Mouse (Mus musculus) B cell, adult 2 months (primary cell): ENCODE results near the gene Ms4a6d.
A peak's percentile ranks its signal among the peaks of the same experiment; 100 is the strongest.

Experiments used
- DNase-seq, 2 experiments: peaks; one replicate each; pipeline ENCODE4 v3.0.0; 2022

The Ms4a6d gene

DNA sequence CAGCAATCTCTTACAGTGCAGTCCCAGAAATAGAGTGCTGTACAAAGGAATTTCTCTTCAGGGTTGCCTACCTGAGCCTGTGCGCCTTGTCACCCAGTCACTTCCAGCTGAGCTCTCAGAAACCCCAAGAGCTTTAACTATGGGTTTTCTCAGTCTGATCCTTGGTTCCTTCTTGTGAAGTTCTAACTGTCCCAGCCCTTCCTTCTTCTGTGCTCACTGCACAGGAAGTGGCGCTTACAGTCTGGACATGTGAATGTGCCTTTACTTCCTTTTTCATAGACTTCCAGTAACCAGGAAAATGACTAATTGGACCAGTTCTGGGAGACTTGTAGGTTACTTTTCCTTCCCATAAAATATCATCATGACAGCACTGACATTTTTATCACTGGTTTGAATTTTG is at the start of gene Ms4a6d:
Ms4a6d (minus strand) TSS at position 247 of the 400 bp plus-strand sequence.
- no peak for DNase-seq

DNA sequence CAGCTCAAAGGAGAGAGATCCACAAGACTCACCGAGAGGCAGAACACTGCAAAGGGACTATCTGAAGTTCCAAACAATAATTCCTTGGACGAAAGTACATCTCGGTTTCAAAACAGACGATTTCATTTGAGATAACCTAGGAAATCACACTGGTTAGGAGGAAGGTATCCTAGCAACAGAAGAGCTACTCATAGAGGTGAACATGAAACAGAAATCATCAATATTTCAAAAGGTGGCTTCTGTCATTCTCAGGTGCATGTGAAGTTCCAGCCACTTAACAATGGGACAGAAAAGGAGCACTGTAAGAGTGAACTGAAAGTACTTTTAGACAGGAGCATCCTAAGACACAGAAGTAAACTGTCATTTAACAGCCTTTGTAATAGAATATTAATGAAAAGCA is 44.9 kb upstream of the Ms4a6d start:
- no peak for DNase-seq

DNA sequence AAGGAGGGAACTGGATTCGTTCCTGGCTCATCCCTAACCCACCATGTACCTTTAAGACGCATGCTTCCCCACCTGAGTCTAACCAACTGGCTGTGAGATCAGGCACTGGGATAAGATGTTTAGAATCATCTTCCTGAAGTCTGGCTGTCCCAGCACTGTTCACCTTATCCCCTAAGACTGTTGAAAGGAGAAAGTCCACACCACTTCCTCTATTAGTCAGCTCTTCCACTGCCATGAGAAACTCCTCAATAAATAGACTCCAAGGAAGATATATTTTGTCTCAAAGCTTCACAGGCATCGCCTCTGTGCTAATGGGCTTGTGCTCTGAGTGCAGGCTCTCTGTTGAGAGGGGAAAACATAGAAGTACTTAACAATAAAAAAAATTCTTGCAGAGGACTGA is 41.5 kb upstream of the Ms4a6d start:
- DNase-seq, result no peak

DNA sequence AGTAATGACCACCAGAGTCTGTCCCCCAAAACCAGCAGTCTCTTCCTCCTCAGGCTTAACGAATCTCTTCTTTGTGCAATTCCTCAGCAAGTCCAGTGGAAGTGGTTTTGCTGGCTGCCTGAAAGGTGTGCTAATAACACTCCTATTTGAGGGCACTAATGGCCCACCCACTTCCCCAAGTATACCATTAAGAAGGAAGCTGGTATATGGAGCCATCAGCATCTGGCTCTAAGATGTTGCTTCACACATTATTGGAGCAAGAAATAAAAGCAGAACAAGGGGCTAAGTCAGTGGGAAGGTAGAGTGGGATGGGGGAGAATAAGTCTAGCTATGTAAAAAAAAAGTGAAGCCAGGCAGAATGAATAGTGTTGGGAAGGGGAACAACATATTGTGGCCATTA is 36.1 kb upstream of the Ms4a6d start, which contains the start of gene Ms4a3:
Ms4a3 (minus strand) TSS at position 120 of the 400 bp plus-strand sequence.
- no peak for DNase-seq

DNA sequence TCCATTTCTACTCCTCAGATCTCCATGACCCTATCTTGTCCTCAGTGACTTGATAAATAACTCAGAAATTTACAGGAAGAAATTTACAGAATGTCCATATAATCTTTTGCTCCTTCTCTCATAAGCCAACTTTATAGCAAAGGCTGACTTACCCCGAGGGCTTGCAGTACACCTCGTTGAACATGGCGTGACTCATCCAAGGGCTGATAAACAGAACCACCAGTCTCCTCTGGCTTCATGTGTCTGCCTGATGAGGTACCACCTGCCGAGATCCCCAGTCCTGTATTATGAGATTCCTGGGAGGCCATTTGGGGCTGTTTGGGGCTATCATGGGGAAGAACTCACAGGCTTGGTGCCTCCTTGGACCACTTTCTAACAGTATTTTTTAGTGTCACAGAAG is 34.4 kb upstream of the Ms4a6d start:
- no peak for DNase-seq

DNA sequence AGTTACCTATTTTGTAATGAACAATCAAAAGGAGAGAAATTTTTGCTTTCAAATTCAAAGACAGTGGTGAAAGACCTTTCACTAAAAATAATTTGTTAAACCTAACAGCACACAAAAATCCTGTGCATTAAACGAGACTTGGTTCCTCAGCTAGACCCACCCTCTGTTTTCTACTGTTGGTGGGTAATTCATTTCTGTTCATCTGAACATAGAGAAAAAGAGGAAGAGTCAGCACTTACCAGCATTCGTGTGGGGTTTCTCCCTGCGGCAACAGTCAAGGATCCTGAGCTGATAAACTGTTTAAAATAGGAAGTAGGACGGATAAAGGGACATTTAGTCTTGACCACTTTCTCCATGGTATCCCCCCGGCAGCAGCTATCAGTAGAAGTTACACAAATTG is 30.9 kb upstream of the Ms4a6d start:
- DNase-seq, result no peak

DNA sequence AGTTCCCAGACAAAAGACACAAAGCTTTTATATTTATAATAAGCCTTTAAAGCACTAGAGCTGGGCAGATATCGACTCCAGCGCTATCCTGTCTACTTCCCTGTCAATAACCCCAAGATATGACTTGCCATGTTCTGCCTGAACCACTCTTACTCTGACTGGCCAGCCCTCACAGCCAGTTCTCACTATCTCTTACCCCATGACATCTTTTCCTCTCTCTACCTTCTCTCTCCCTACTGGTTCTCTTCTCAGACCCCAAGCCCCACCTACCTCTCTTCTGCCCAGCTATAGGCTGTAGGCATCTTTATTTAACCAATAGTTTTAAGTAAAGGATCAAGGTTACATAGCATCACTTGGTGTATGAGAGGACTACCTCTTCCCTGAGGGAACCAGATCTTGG is 29.7 kb upstream of the Ms4a6d start:
- DNase-seq, result no peak

DNA sequence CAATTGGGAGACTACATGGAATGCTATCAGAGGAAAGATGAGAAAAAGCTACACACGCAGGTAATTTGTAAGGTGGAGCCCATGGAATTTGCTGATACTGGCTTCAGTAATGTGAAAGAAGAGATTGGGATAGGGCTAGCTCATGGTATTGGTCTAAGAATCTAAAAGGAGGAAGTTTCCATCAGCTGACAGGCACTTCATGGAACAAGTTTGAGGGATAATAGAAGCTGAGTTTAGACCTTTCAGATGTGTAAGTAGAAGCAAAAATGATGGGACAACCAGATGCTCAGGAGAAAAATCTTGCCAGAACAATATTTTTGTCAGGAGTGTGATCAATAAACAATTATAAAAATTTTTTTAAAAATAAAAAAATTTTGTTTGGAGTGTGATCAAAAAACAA is 29.1 kb upstream of the Ms4a6d start:
- DNase-seq, result no peak

DNA sequence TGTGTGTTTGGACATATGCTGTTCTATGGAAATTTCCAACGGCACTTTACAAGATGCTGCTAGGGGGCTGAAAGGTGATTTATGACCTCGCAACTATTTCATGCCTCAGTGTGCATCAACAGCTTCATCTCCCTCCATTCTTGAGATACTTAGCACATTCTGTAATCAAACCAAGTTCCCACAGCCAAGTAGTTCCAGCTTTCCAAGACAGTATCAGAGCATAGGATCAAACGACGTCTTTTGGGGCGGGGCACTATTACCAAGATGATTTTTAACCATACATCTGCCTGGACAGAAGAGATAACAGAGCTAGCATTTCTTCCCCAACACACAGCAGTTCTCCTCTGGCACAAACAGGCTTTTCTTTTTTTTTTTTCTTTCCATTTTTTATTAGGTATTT is 20.6 kb upstream of the Ms4a6d start:
- no peak for DNase-seq

DNA sequence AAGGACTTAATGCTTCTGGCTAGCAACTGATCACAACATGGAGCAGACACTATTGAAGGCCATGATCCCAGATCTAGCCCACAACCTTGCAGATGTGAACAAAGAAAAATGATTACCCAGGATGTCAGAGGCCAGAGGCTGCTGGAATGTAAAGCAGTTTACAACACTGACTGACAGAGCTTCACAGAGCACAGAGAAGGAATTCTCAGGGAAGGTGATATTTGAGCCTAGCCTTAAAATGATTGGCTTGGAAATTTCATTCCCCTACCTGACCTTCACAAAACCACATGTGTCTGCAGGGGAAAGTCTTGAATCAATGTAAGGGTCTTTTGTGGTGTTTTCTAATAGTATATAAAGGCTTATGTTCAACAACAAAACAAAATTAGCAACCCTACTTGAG is 20.2 kb upstream of the Ms4a6d start:
- no peak for DNase-seq

DNA sequence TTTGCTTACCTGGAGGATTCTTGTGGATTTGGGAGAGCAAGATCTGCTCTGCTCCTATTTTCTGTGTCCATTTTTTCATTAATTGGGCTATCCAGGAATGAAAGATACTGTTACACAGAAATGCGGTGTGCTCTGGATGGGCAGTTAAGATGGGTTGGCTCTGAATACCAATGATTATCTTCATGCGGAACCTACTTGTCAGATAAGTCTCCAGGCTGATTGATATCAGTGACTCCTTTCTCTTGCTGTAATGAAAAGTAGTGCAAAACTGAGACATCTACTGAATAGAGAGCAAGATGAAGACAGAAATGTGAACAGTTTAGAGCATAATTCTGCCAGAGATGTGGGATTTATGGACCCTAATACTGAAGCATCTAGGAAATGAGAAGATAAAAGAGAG is 18.9 kb upstream of the Ms4a6d start, which contains the start of gene Ms4a2:
Ms4a2 (minus strand) TSS at position 169 of the 400 bp plus-strand sequence.
- no peak for DNase-seq

DNA sequence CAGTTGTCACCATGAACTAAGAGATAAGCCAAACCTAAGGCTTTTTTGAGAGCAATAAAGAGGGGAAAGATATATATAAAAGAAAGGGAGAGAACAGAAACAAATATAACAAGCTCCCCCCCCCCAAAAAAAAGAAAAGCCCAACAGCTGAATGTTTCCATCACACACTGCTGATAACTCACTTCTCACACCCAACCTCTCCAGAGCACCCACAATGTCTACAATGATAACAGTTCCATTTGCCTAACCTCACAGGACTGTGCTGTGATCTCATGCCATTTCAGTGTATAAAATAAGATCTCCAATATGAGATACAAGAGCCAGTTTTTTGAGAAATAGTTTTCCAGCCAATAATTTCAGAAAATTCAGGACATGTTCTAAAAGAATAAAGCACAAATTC is 13.3 kb upstream of the Ms4a6d start:
- no peak for DNase-seq

DNA sequence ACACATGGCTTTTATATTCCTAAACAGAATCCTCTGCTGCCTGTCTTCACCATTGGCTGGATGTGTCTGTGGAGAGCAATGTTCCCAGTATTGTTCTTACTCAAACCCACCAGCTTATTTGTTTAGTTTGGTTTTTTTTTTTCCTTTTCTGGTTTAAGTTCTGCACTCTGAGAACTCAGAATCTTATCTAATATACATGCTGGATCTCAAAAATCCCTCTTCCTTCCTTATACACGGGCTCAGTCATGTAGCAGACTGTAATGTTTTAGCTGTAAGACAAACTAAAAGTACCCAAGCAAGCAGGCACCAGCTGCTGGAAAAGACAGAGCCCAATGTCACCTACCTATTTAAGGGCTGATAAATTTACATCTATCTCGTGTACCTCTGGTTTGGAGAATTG is 10.2 kb upstream of the Ms4a6d start:
- DNase-seq, result no peak

DNA sequence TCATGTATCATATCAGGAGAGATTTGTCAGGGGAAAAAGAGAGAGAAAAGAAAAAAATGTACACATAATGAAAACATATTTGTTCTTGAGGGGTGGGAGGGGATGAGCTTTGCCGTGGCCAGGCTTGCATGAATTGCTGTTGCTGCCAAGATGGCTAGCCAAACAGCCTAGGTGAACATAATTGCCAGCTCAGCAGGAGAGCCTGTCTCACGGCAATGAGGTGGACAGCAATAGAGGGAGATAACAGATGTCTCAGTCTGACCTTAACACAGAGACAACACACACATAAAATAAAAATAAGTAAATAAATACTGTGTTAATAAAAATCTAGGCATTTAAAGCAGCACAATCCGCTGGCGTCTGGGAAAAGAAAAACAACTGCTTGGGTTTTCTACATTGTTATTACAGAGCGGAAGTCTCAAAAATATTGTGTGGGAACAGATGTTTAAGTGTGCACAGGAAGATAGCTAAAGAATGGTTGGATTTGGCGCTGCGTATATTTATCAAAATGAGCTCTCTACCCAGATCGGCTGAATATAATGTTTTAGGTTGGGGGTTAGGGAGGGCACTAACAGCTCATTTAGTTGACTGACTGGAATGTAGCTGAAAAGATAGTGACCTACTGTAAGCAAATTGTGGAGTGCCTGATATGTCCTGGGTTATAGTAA is 9.3 kb upstream of the Ms4a6d start:
- DNase-seq, result no peak

DNA sequence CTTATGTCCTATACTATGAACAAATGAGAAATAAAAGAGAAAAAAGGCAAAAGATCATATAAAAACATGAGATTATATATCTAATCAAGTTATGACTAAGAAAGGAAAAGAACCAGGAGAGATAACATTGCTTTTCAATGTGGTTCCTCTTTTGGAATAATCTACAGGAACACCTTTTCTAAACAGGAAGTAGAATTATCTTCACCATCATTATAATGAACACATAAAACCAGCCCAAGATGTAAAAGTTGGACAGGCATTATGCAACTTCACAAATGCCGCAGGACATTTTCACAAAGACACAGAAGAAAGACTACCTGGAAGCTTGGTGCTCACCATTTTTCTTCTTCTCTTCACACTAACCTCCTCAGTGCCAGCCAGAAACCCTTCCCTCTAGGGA is 8.4 kb upstream of the Ms4a6d start:
- DNase-seq, result no peak

DNA sequence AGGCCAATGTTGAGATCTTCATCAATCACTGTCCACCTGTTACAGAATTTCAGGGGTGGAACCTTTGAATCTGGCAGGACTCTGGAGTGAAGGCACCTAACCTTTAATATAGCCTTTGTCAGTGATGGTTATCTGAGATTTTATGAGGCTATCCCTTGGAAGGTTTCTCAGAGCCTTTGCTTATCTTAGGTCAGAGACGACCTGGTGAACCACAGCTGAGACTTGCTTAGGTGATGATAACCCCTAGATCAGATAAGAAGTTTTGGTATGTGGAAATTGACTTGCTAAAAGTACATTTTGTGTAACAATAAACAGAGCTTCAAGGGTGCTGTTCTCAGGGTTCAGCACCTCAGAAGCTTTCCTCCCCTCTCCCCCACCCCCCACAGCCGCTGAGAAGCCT is 7.6 kb upstream of the Ms4a6d start:
- no peak for DNase-seq

DNA sequence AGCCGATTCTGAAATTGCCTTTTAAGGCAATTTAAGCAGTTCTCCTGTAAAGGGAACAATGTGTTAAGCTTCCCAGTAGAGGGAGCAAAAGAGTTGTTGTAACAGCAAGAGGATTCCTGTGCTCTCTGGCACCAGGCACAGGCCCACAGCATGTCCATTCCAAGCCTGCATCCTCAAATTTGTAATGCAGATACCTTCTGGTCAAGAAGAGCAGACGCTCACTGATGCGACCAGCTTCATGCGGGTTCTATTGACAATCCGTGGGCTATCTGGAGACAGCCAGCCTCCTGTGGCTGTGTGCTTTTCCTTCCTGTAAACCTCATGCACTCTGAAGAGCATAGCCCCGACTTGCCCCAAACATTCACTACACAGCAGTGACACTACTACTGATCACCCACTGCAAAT is 6.9 kb upstream of the Ms4a6d start:
- peak; percentile 37 to 44 for DNase-seq

DNA sequence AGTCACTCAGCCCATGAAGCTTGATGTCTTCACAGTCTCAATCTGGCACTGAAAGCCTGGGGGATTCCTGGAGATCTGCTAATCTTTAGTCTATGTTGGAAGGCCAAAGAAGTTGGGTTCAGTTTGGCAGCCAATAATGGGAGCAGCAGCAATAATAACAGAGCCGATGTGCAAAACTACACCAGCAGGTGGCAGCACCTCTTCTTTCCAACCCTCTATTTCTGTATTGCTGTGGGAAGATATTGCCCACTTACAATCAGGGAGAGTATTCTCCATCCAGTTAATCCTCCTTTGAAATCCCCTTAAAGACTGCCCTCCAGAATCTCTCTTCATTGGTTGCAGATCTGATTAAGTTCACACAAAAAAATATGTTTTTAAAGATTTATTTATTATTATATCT is 3.5 kb upstream of the Ms4a6d start:
- DNase-seq, result peak; percentile 73

DNA sequence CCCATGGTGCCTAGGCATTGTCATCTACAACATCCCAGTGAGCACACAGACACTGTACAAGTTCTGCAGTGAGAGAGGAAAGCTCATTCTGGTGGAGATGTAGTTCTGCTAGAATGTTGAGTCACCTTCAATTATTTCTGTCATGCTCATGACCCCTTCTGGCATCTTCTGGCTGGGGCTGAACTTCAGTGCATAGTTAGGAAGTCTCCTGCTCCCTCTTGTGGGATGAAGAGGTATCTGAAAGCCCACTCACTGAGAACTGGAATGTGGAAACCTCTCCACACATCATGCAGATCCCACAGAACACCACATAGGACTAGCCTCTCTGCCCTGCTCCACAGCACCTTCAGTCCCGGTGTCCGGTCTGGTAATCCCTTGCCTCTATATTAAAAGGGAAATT is 2.6 kb downstream of the Ms4a6d start:
- DNase-seq, result peak; percentile 62 to 63

DNA sequence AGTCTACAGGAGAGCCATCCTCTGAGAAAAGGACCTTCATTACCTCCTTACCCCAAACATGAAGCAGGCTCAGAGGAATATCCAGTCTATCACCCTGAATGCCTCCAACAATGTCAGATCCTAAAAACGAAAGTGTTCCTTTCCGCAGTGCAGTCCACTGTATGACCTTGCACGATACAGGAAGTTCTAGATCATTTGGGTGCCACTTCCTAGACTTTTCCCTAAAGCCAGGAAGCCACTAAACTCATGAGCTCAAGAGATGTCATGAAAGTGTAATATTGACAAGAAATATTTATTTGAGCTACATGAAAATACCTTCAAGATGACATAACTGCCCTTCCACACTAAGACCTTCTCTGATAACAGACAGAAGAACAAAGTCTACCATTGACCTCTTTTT is 3.3 kb downstream of the Ms4a6d start:
- no peak for DNase-seq

DNA sequence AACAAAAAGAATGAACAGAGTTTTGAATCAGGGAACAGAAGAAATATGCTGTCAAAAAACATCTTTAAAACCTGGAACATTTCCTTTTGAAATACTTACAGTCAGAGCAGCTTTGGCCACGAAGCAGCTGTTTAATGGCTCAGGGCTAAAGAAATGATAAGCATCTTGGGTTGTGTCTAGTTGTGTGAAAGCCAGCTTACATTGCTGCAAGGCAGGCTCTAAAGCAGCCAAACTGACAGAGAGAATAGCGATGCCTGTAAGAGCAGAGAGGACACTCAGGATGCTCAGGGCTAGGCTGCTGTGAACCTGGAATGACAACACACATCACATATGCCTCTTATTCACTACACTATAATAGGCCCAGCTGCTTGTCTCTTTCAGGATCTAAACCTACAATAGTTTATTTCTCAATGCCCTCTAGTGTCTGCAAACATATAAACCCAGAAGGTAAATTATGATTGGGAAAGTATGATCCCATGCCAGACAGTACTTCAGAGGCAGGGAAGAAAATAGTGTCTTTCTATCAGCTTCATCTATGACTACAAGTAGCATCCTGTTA is 14.7 kb downstream of the Ms4a6d start:
- DNase-seq, result no peak

DNA sequence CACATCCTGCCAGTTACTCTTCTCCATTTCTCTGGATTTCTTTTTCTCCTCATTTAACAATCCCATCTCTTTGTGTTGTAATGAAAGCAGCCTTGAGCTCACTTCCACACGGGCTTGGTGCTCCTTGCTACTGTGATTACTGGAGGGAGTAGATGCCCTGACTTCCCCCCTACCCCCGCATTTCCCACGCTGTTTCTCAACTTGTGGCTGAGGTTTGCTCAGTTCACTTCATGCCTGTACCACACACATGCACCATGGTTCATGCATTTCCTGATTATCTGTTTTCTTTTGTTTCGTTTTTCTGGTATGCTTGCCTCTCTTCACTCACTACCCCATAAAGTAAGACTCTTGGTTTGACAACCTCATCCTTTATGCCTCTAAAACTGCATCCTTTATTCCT is 15.4 kb downstream of the Ms4a6d start:
- DNase-seq, result peak; percentile 27 to 36

DNA sequence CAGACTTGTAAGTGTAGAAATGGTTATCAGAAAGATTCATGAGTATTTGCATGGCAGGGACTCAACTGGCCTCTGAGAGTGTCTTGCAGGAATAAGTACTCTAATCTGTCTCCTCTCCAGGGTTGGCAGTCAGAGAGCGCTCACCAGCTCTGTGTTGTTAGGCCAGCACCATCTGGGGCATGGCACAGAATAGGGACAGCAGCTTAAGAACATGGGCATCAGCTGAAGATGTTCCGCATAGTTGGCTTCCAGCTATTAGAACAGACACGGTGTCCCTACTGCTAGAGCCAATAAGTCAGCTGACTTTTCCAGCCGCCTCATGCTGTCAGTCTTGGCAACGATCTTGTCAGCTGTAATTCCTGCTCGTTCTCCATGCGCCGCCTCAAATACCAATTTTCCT is 29.7 kb downstream of the Ms4a6d start:
- no peak for DNase-seq

DNA sequence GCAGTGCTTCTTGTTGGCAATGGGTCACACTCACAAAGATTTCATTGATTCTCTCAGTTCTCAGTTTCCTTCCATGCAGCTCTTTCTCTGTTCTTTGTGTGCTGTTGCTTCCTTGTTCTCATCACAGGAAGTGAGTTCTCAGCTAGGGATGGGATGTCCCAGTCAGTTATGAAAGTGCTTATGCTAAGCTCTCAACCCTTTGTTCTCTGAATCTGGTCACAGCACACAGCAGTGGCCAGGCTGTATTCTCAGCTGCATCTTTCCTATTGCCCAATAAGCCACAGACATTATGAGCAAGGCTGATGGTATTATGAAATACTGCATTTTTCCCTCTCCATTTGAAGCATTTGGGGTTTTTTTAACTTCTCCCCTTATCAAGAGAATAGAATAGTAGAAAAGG is 45.1 kb downstream of the Ms4a6d start:
- peak; percentile 9 to 11 for DNase-seq

DNA sequence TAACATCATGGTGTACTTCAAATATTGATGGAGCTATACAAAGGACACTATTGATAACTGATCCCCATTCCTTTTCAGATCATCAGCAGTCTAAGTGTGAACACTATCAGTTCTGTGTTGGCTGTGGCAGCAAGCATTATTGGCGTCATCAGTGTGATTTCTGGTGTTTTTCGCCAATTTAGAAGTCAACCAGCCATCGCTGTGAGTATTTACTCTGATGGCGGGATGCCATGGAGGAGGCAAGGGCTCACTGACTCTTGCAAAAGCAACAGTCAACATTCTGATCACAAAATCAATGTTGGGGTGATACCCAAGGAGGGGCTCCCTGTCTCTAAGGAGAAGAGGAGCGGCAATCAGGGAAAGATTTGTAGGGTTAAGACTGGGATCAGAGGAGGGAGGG is 49.9 kb downstream of the Ms4a6d start:
- DNase-seq, result no peak
